ENCODE assay signal across 13 mouse cellular contexts in genomic region chr2:96707772-96708350, GRCm38 (mm10).
DNase-seq lines count a peak whose midpoint lies in the region; ATAC-seq and TF ChIP-seq lines count a peak whose summit lies in the region.
"Had no signal": no experiment of that assay in that cellular context is flagged by ENCODE, and none has a peak within 500 bp of the region (broad histone marks: within the 10 kb centered on the region; RNA-seq: fewer than 3 reads in every experiment).

No protein-coding gene starts in this region.

- no peak overlapping the region for H3K9ac ChIP-seq in midbrain, embryonic 12.5 days (replicated peaks)
- H3K9ac ChIP-seq in midbrain, embryonic 16.5 days (ENCODE audit: low read depth, low read length) = no peak overlapping the region
- no peak overlapping the region for H3K9ac ChIP-seq in forebrain, embryonic 14.5 days (ENCODE audit: low read length)
- H3K9ac ChIP-seq: limb, embryonic 12.5 days had no signal

- peak; percentile 65; the same call in 1 of the 2 replicates for ATAC-seq in midbrain, embryonic 12.5 days (ENCODE audit: low FRiP score, low read depth)
- no peak for ATAC-seq in midbrain, embryonic 16.5 days
- no peak for ATAC-seq in forebrain, embryonic 14.5 days
- ATAC-seq: inflammation-experienced regulatory T-cells, adult 6 months had no signal

- H3K9me3 ChIP-seq in midbrain, embryonic 12.5 days = no peaks in the 10 kb centered on the region
- no peaks in the 10 kb centered on the region for H3K9me3 ChIP-seq in midbrain, embryonic 16.5 days (replicated peaks; ENCODE audit: control insufficient read depth, low read length, poor library complexity, severe bottlenecking)
- no peaks in the 10 kb centered on the region for H3K9me3 ChIP-seq in forebrain, embryonic 14.5 days (replicated peaks; ENCODE audit: control insufficient read depth, low read length)
- H3K9me3 ChIP-seq: limb, embryonic 12.5 days had no signal

- TF ChIP-seq CTCF in gastrocnemius, adult 2 months (IDR thresholded peaks at IDR 0.05) = 0 out of 2 replicates have a peak, but pooled peaks have one; percentile 2
- peak; percentile 52; the same call in 1 of the 2 replicates for TF ChIP-seq CTCF in brain, embryonic 14.5 days (IDR thresholded peaks at IDR 0.05; ENCODE audit: borderline replicate concordance, extremely low read depth, insufficient read depth, insufficient read length)

- H3K27me3 ChIP-seq in midbrain, embryonic 12.5 days = no peaks in the 10 kb centered on the region
- H3K27me3 ChIP-seq in midbrain, embryonic 16.5 days (ENCODE audit: control insufficient read depth, insufficient read depth, low read depth, low read length) = no peaks in the 10 kb centered on the region
- H3K27me3 ChIP-seq in forebrain, embryonic 14.5 days (replicated peaks; ENCODE audit: control insufficient read depth, insufficient read depth, low read length) = no peaks in the 10 kb centered on the region
- H3K27me3 ChIP-seq: limb, embryonic 12.5 days had no signal

- no peaks in the 10 kb centered on the region for H3K4me1 ChIP-seq in midbrain, embryonic 12.5 days
- no peaks in the 10 kb centered on the region for H3K4me1 ChIP-seq in midbrain, embryonic 16.5 days (ENCODE audit: control insufficient read depth, insufficient read depth, low read length)
- H3K4me1 ChIP-seq in forebrain, embryonic 14.5 days (ENCODE audit: control insufficient read depth, insufficient read depth, low read length) = no peaks in the 10 kb centered on the region
- H3K4me1 ChIP-seq: limb, embryonic 12.5 days had no signal

- TF ChIP-seq POLR2A in brain, embryonic 14.5 days (IDR thresholded peaks at IDR 0.05; ENCODE audit: borderline replicate concordance, extremely low read depth, insufficient read depth, insufficient read length, poor library complexity, severe bottlenecking) = no peak

- H3K36me3 ChIP-seq in midbrain, embryonic 12.5 days = no peaks in the 10 kb centered on the region
- H3K36me3 ChIP-seq in midbrain, embryonic 16.5 days (ENCODE audit: control insufficient read depth, insufficient read depth, low read length) = no peaks in the 10 kb centered on the region
- no peaks in the 10 kb centered on the region for H3K36me3 ChIP-seq in forebrain, embryonic 14.5 days (ENCODE audit: control insufficient read depth, insufficient read depth, low read length)
- H3K36me3 ChIP-seq: limb, embryonic 12.5 days had no signal

- no peak overlapping the region for H3K4me3 ChIP-seq in gastrocnemius, adult 2 months
- H3K4me3 ChIP-seq in midbrain, embryonic 12.5 days = no peak overlapping the region
- H3K4me3 ChIP-seq in midbrain, embryonic 16.5 days (ENCODE audit: low read depth, low read length) = no peak overlapping the region
- H3K4me3 ChIP-seq in forebrain, embryonic 14.5 days (ENCODE audit: low read depth, low read length) = no peak overlapping the region
- H3K4me3 ChIP-seq: limb, embryonic 12.5 days had no signal

- 69% methylated on average over 4 of the region's 4 CpGs for WGBS in midbrain, embryonic 12.5 days
- WGBS in midbrain, embryonic 16.5 days = 62% methylated on average over 4 of the region's 4 CpGs
- 67% methylated on average over 4 of the region's 4 CpGs for WGBS in forebrain, embryonic 14.5 days

- H3K27ac ChIP-seq in gastrocnemius, adult 2 months = no peak overlapping the region
- no peak overlapping the region for H3K27ac ChIP-seq in midbrain, embryonic 12.5 days (replicated peaks)
- H3K27ac ChIP-seq in midbrain, embryonic 16.5 days (ENCODE audit: low read length) = no peak overlapping the region
- H3K27ac ChIP-seq in forebrain, embryonic 14.5 days (ENCODE audit: low read depth, low read length) = no peak overlapping the region
- H3K27ac ChIP-seq: limb, embryonic 12.5 days; macrophage had no signal

- no peak for DNase-seq in gastrocnemius, adult 2 months
- DNase-seq in gastrocnemius, postnatal 14 days = no peak
- DNase-seq in brain, embryonic 14.5 days (ENCODE audit: low read depth) = peak; percentile 44
- peak; percentile 41 for DNase-seq in forebrain, embryonic 14.5 days (ENCODE audit: low spot score)
- DNase-seq in spleen, adult 12 weeks (ENCODE audit: low spot score) = no peak
- no peak for DNase-seq in gastrocnemius, adult 8-10 months (ENCODE audit: low spot score in 2 of 2)
- DNase-seq: adrenal gland, postnatal 14 days; heart, adult 11 months had no signal

- intact Hi-C loops in gastrocnemius, adult 2 months (cut with DNase I) = no loop called here
- intact Hi-C loops in gastrocnemius, postnatal 14 days (cut with DNase I; ENCODE audit: low total_unique reads) = no loop called here

- no peak overlapping the region for H3K4me2 ChIP-seq in midbrain, embryonic 12.5 days (replicated peaks)
- no peak overlapping the region for H3K4me2 ChIP-seq in midbrain, embryonic 16.5 days (ENCODE audit: low read length)
- no peak overlapping the region for H3K4me2 ChIP-seq in forebrain, embryonic 14.5 days (ENCODE audit: low read length)
- H3K4me2 ChIP-seq: limb, embryonic 12.5 days had no signal

Comparison
In these comparisons a context has a peak if more than half of its experiments do, and no peak if none do; other contexts are left out.
1. DNase-seq: peak in brain, embryonic 14.5 days (single experiment) and forebrain, embryonic 14.5 days (single experiment); none in gastrocnemius, adult 2 months (single experiment), gastrocnemius, postnatal 14 days (single experiment), spleen, adult 12 weeks (single experiment) and gastrocnemius, adult 8-10 months (0 of 2).